Mouse (Mus musculus): ENCODE data around the gene Ugcg. TPM values are rescaled to one million over a fixed set of nuclear protein-coding genes. Genes with fewer than 3 reads are reported as not detected.

Ugcg gene
- polyA plus RNA-seq, 1 experiment from 2014 or later = 10.4 TPM

- Histone ChIP-seq H3K27me3 (no peaks in the 10 kb centered on the region), H3K9me3 (replicated peaks) (no peaks in the 10 kb centered on the region), H3K4me2 (replicated peaks) (no peak overlapping the region), H3K4me3 (replicated peaks) (no peak overlapping the region), H3K9ac (no peak overlapping the region), H3K27ac (replicated peaks) (no peak overlapping the region), H3K36me3 (no peaks in the 10 kb centered on the region), H3K4me1 (no peaks in the 10 kb centered on the region)
- WGBS = 84% methylated on average over 7 of the region's 7 CpGs
- ATAC-seq (ENCODE audit: insufficient number of reproducible peaks, low FRiP score, low TSS enrichment, low read depth) = no peak
Measured at GRCm38 (mm10) chr4:59244791-59245555, 55.9 kb downstream of the Ugcg start.

GRCm38 (mm10) chr4:59245776-59246175 is 56.7 kb downstream of the Ugcg start:
- no peaks in the 10 kb centered on the region for H3K27me3 ChIP-seq
- no peaks in the 10 kb centered on the region for H3K9me3 ChIP-seq (replicated peaks)
- H3K4me3 ChIP-seq (replicated peaks) = no peak overlapping the region
- 88% methylated on average over 4 of the region's 4 CpGs for WGBS
- H3K36me3 ChIP-seq = no peaks in the 10 kb centered on the region
- no peak for ATAC-seq (ENCODE audit: insufficient number of reproducible peaks, low FRiP score, low TSS enrichment, low read depth)
- no peak overlapping the region for H3K9ac ChIP-seq
- no peak overlapping the region for H3K27ac ChIP-seq (replicated peaks)
- no peaks in the 10 kb centered on the region for H3K4me1 ChIP-seq
- no peak overlapping the region for H3K4me2 ChIP-seq (replicated peaks)

GRCm38 (mm10) chr4:59247545-59247944 is 58.5 kb downstream of the Ugcg start:
- no peak for ATAC-seq (ENCODE audit: insufficient number of reproducible peaks, low FRiP score, low TSS enrichment, low read depth)
- no peaks in the 10 kb centered on the region for H3K4me1 ChIP-seq
- H3K36me3 ChIP-seq = no peaks in the 10 kb centered on the region
- no peak overlapping the region for H3K27ac ChIP-seq (replicated peaks)
- H3K9me3 ChIP-seq (replicated peaks) = no peaks in the 10 kb centered on the region
- WGBS = 72% methylated on average over 1 of the region's 1 CpGs
- H3K4me2 ChIP-seq (replicated peaks) = no peak overlapping the region
- H3K27me3 ChIP-seq = no peaks in the 10 kb centered on the region
- no peak overlapping the region for H3K9ac ChIP-seq
- no peak overlapping the region for H3K4me3 ChIP-seq (replicated peaks)

- Histone ChIP-seq H3K4me1 (no peaks in the 10 kb centered on the region), H3K4me2 (replicated peaks) (no peak overlapping the region)
- ATAC-seq (ENCODE audit: insufficient number of reproducible peaks, low FRiP score, low TSS enrichment, low read depth) = no peak
Measured at GRCm38 (mm10) chr4:59248035-59248434, 59.0 kb downstream of the Ugcg start.

GRCm38 (mm10) chr4:59252386-59253054 is 63.5 kb downstream of the Ugcg start:
- H3K27ac ChIP-seq (replicated peaks) = 0 out of 2 replicates have a peak overlapping the region, but pooled peaks have one; percentile 34
- WGBS = 70% methylated on average over 6 of the region's 6 CpGs
- H3K4me3 ChIP-seq (replicated peaks) = no peak overlapping the region
- no peaks in the 10 kb centered on the region for H3K36me3 ChIP-seq
- no peaks in the 10 kb centered on the region for H3K9me3 ChIP-seq (replicated peaks)
- ATAC-seq (ENCODE audit: insufficient number of reproducible peaks, low FRiP score, low TSS enrichment, low read depth) = no peak
- no peak overlapping the region for H3K9ac ChIP-seq
- no peak overlapping the region for H3K4me2 ChIP-seq (replicated peaks)
- no peaks in the 10 kb centered on the region for H3K27me3 ChIP-seq
- H3K4me1 ChIP-seq = no peaks in the 10 kb centered on the region

More at GRCm38 (mm10) chr4:59248035-59248434, 59.0 kb downstream of the Ugcg start:
- no peak overlapping the region for H3K9ac ChIP-seq
- H3K4me3 ChIP-seq (replicated peaks) = no peak overlapping the region
- no peaks in the 10 kb centered on the region for H3K27me3 ChIP-seq
- H3K36me3 ChIP-seq = no peaks in the 10 kb centered on the region
- H3K27ac ChIP-seq (replicated peaks) = no peak overlapping the region
- H3K9me3 ChIP-seq (replicated peaks) = no peaks in the 10 kb centered on the region

- Histone ChIP-seq H3K4me1 (no peaks in the 10 kb centered on the region), H3K4me3 (replicated peaks) (no peak overlapping the region), H3K9ac (no peak overlapping the region), H3K27ac (replicated peaks) (peak overlapping the region; percentile 34; the same call in 1 of the 2 replicates), H3K27me3 (no peaks in the 10 kb centered on the region), H3K4me2 (replicated peaks) (no peak overlapping the region), H3K36me3 (no peaks in the 10 kb centered on the region), H3K9me3 (replicated peaks) (no peaks in the 10 kb centered on the region)
- 80% methylated on average over 5 of the region's 5 CpGs for WGBS
- ATAC-seq (ENCODE audit: insufficient number of reproducible peaks, low FRiP score, low TSS enrichment, low read depth) = no peak
Measured at GRCm38 (mm10) chr4:59253055-59253434, 64.0 kb downstream of the Ugcg start.

GRCm38 (mm10) chr4:59254397-59254796 is 65.3 kb downstream of the Ugcg start:
- Histone ChIP-seq H3K9ac (no peak overlapping the region), H3K4me1 (no peaks in the 10 kb centered on the region), H3K9me3 (replicated peaks) (no peaks in the 10 kb centered on the region), H3K4me2 (replicated peaks) (no peak overlapping the region), H3K27me3 (no peaks in the 10 kb centered on the region), H3K27ac (replicated peaks) (no peak overlapping the region), H3K36me3 (no peaks in the 10 kb centered on the region), H3K4me3 (replicated peaks) (no peak overlapping the region)
- ATAC-seq (ENCODE audit: insufficient number of reproducible peaks, low FRiP score, low TSS enrichment, low read depth) = no peak
- WGBS = 87% methylated on average over 6 of the region's 6 CpGs

GRCm38 (mm10) chr4:59255988-59256387 is 66.9 kb downstream of the Ugcg start:
- no peak overlapping the region for H3K9ac ChIP-seq
- H3K27me3 ChIP-seq = no peaks in the 10 kb centered on the region
- 72% methylated on average over 5 of the region's 5 CpGs for WGBS
- H3K9me3 ChIP-seq (replicated peaks) = no peaks in the 10 kb centered on the region
- ATAC-seq (ENCODE audit: insufficient number of reproducible peaks, low FRiP score, low TSS enrichment, low read depth) = no peak
- H3K4me2 ChIP-seq (replicated peaks) = no peak overlapping the region
- no peaks in the 10 kb centered on the region for H3K36me3 ChIP-seq
- no peak overlapping the region for H3K4me3 ChIP-seq (replicated peaks)
- H3K4me1 ChIP-seq = no peaks in the 10 kb centered on the region
- H3K27ac ChIP-seq (replicated peaks) = no peak overlapping the region

GRCm38 (mm10) chr4:59257866-59258265 is 68.8 kb downstream of the Ugcg start:
- no peak overlapping the region for H3K9ac ChIP-seq
- H3K27me3 ChIP-seq = no peaks in the 10 kb centered on the region
- H3K4me2 ChIP-seq (replicated peaks) = no peak overlapping the region
- H3K36me3 ChIP-seq = no peaks in the 10 kb centered on the region
- 50% methylated on average over 3 of the region's 3 CpGs for WGBS
- H3K9me3 ChIP-seq (replicated peaks) = no peaks in the 10 kb centered on the region
- ATAC-seq (ENCODE audit: insufficient number of reproducible peaks, low FRiP score, low TSS enrichment, low read depth) = no peak
- H3K27ac ChIP-seq (replicated peaks) = no peak overlapping the region
- no peak overlapping the region for H3K4me3 ChIP-seq (replicated peaks)
- H3K4me1 ChIP-seq = no peaks in the 10 kb centered on the region

GRCm38 (mm10) chr4:59258771-59259170 is 69.7 kb downstream of the Ugcg start:
- H3K9me3 ChIP-seq (replicated peaks) = no peaks in the 10 kb centered on the region
- H3K36me3 ChIP-seq = no peaks in the 10 kb centered on the region
- H3K27me3 ChIP-seq = no peaks in the 10 kb centered on the region
- no peak overlapping the region for H3K27ac ChIP-seq (replicated peaks)
- H3K4me2 ChIP-seq (replicated peaks) = no peak overlapping the region
- no peak overlapping the region for H3K4me3 ChIP-seq (replicated peaks)
- no peak overlapping the region for H3K9ac ChIP-seq
- ATAC-seq (ENCODE audit: insufficient number of reproducible peaks, low FRiP score, low TSS enrichment, low read depth) = no peak
- no peaks in the 10 kb centered on the region for H3K4me1 ChIP-seq
- 77% methylated on average over 2 of the region's 2 CpGs for WGBS

GRCm38 (mm10) chr4:59259806-59260205 is 70.7 kb downstream of the Ugcg start:
- Histone ChIP-seq H3K4me2 (replicated peaks) (no peak overlapping the region), H3K27ac (replicated peaks) (no peak overlapping the region), H3K4me3 (replicated peaks) (no peak overlapping the region), H3K27me3 (no peaks in the 10 kb centered on the region), H3K9ac (no peak overlapping the region), H3K9me3 (replicated peaks) (no peaks in the 10 kb centered on the region), H3K36me3 (no peaks in the 10 kb centered on the region), H3K4me1 (no peaks in the 10 kb centered on the region)
- WGBS = 80% methylated on average over 1 of the region's 1 CpGs
- no peak for ATAC-seq (ENCODE audit: insufficient number of reproducible peaks, low FRiP score, low TSS enrichment, low read depth)
